Mouse (Mus musculus) myocyte (in vitro differentiated cells): ENCODE data around the gene Tuba1c.

Source experiments
- E2F4 ChIP-seq: IDR thresholded peaks from one replicate; pipeline ENCODE4 v1.6.1; 2011; ENCODE audit warnings: mild to moderate bottlenecking, control low read depth, moderate library complexity; ENCODE audit not compliant: insufficient read depth
- MAX ChIP-seq: IDR thresholded peaks from one replicate; pipeline ENCODE4 v1.6.1; 2011; ENCODE audit warnings: low read depth, mild to moderate bottlenecking, control low read depth
- POLR2A ChIP-seq: IDR thresholded peaks from one replicate; pipeline ENCODE4 v1.6.1; 2011; ENCODE audit warnings: low read depth, mild to moderate bottlenecking, control low read depth, moderate library complexity; ENCODE audit not compliant: insufficient read length
- USF1 ChIP-seq: IDR thresholded peaks from one replicate; pipeline ENCODE4 v1.6.1; 2011; ENCODE audit warnings: low read depth, mild to moderate bottlenecking, control low read depth, moderate library complexity

DNA sequence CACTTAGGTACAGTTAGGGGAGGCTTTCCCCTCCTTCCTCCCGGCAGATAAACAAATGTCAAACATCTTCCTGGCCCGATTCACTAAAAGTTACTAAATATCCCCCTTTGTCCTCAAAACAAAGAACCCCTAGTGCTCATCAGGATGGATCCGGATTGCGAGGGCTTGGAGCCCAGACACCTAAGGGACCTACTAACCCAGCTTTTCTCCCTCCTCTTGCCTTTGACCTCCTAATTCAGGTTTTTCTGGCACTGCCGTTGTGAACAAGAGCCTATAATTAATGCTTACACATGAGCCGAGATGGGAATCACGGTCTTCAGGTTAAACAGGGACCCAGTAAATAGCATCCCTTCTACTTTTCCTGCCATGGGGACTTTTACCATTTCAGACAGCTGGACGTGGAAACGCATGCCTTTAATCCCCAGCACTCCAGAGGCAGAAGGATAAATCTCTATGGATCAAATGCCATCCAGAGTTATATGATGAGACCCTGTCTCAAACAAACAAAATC lies 38.1 kb upstream of the Tuba1c start:
- TF ChIP-seq POLR2A (no peak), E2F4 (no peak), MAX (no peak), USF1 (no peak)
